ENCODE assay signal across 13 mouse cellular contexts in the genomic region with DNA sequence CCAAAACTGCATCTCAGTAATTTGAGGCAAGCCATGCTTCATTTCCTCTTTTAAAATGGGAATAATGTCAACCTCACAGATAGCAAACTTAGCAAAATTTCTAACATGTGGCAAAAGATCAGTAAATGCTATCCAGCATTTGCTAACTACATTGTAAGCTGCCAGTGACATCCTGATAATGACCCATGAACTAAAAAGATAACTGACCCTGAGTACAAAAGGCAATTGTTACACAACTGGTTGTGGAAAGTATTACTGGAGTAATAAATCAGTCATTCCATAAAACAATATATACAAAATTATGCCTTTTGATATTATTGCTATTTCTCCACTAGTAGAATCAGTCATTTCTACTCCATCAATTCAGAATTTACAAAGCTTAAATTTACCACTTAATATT.
"Had no signal": no experiment of that assay in that cellular context is flagged by ENCODE, and none has a peak within 500 bp of the region (broad histone marks: within the 10 kb centered on the region; RNA-seq: fewer than 3 reads in every experiment).

No protein-coding gene starts in this region.

- H3K9ac ChIP-seq: liver, embryonic 14.5 days; lung, embryonic 15.5 days had no signal

- H3K9me3 ChIP-seq: lung, embryonic 15.5 days had no signal

- H3K27ac ChIP-seq: kidney, postnatal 0 days; liver, embryonic 14.5 days; lung, embryonic 15.5 days had no signal

- H3K4me3 ChIP-seq: lung, embryonic 15.5 days had no signal

- H3K4me2 ChIP-seq: lung, embryonic 15.5 days; midbrain, embryonic 11.5 days had no signal

- ATAC-seq: intestine, postnatal 0 days had no signal

- H3K27me3 ChIP-seq: lung, embryonic 15.5 days had no signal

- DNase-seq: kidney, adult 2 months; kidney, postnatal 36 days; layer of hippocampus, adult 9-11 months; lung, adult 18-20 months; lung, postnatal 10 days; lung, postnatal 36 days; midbrain, embryonic 14.5 days; thymus, postnatal 25 days had no signal
